Mouse (Mus musculus) layer of hippocampus, adult 11-12 months (tissue): ENCODE measurements around the gene Ntrk2.

Source experiments
- DNase-seq: peaks from one replicate; pipeline ENCODE4 v3.0.0; 2022; ENCODE audit warnings: low spot score

Gene Ntrk2

GRCm38 (mm10) chr13:58966466-58966865 is 160.1 kb downstream of the Ntrk2 start:
- no peak for DNase-seq

GRCm38 (mm10) chr13:58968168-58968567 is 161.8 kb downstream of the Ntrk2 start:
- DNase-seq = no peak

GRCm38 (mm10) chr13:58971449-58971903 is 165.1 kb downstream of the Ntrk2 start:
- no peak for DNase-seq

- DNase-seq = no peak
These were observed 166.1 kb downstream of the Ntrk2 start for GRCm38 (mm10) chr13:58972511-58972910.

GRCm38 (mm10) chr13:58996447-58996846 is 190.1 kb downstream of the Ntrk2 start:
- no peak for DNase-seq

GRCm38 (mm10) chr13:58997763-58998162 is 191.4 kb downstream of the Ntrk2 start:
- DNase-seq = no peak

- DNase-seq = no peak
These were observed 193.1 kb downstream of the Ntrk2 start for GRCm38 (mm10) chr13:58999373-59000053.

- no peak for DNase-seq
These were observed 196.8 kb downstream of the Ntrk2 start for GRCm38 (mm10) chr13:59002943-59003806.

- DNase-seq = no peak
These were observed 197.4 kb downstream of the Ntrk2 start for GRCm38 (mm10) chr13:59003807-59004173.

- DNase-seq = no peak
These were observed 198.2 kb downstream of the Ntrk2 start for GRCm38 (mm10) chr13:59004579-59004978.

GRCm38 (mm10) chr13:59009855-59010254 is 203.5 kb downstream of the Ntrk2 start:
- DNase-seq = no peak

- DNase-seq = no peak
These were observed 204.6 kb downstream of the Ntrk2 start for GRCm38 (mm10) chr13:59010893-59011529.

- DNase-seq = peak; percentile 67
These were observed 205.1 kb downstream of the Ntrk2 start for GRCm38 (mm10) chr13:59011530-59011903.

- no peak for DNase-seq
These were observed 209.0 kb downstream of the Ntrk2 start for GRCm38 (mm10) chr13:59015360-59015759.

- no peak for DNase-seq
These were observed 210.8 kb downstream of the Ntrk2 start for GRCm38 (mm10) chr13:59017121-59017520.

- DNase-seq = no peak
These were observed 216.1 kb downstream of the Ntrk2 start for GRCm38 (mm10) chr13:59022251-59023042.

GRCm38 (mm10) chr13:59025653-59026052 is 219.3 kb downstream of the Ntrk2 start:
- DNase-seq = no peak

- DNase-seq = no peak
These were observed 221.1 kb downstream of the Ntrk2 start for GRCm38 (mm10) chr13:59027436-59027835.

- no peak for DNase-seq
These were observed 222.2 kb downstream of the Ntrk2 start for GRCm38 (mm10) chr13:59028546-59028945.

- no peak for DNase-seq
These were observed 224.2 kb downstream of the Ntrk2 start for GRCm38 (mm10) chr13:59030574-59030973.

- DNase-seq = no peak
These were observed 234.0 kb downstream of the Ntrk2 start for GRCm38 (mm10) chr13:59040156-59040915.
